Mouse (Mus musculus): Measurements from ENCODE around the gene Tmtc1.

DNA sequence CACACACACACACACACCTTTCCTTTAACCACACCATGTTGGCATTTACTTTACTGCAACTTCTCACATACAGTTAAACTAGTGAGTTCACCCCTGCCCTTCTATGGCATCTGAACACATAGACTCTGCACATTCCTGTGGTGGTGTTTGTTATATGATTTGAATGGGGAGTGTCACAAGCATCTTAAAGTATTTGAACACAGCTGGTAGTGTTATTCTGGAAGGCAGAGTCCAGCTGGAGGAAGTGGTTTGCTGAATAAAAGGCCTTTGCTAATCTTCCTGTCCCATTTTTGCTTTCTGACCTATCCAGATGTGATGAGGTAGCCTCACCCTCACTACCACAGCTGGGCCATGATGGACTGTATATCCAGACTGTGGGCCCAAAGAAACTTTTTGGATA, 125.5 kb downstream of the Tmtc1 start:
- no peak for TF ChIP-seq POLR2A (IDR thresholded peaks at IDR 0.05; ENCODE audit: insufficient read depth, low read length)
- no peak for TF ChIP-seq CTCF (IDR thresholded peaks at IDR 0.05; ENCODE audit: low read depth, low read length)

All from ES-Bruce4 (cell line).